Mouse (Mus musculus): ENCODE measurements around the gene Set.

Set gene

GRCm38 (mm10) chr2:30061215-30062166, 4.3 kb downstream of the Set start:
- DNase-seq, result peak; percentile 52

- peak; percentile 51 for DNase-seq
Measured at GRCm38 (mm10) chr2:30062249-30063093, 5.3 kb downstream of the Set start.

- no peak for DNase-seq
Measured at GRCm38 (mm10) chr2:30063235-30063634, 6.1 kb downstream of the Set start.

GRCm38 (mm10) chr2:30063791-30064190, 6.6 kb downstream of the Set start:
- no peak for DNase-seq

- DNase-seq, result no peak
Measured at GRCm38 (mm10) chr2:30064298-30064697, 7.1 kb downstream of the Set start.

GRCm38 (mm10) chr2:30066046-30066901, 9.1 kb downstream of the Set start:
- DNase-seq, result peak; percentile 95

- DNase-seq, result peak; percentile 37
Measured at GRCm38 (mm10) chr2:30067031-30067888, 10.1 kb downstream of the Set start.

- no peak for DNase-seq
Measured at GRCm38 (mm10) chr2:30067962-30068361, 10.8 kb downstream of the Set start.

- DNase-seq, result no peak
Measured at GRCm38 (mm10) chr2:30072875-30073274, 15.7 kb downstream of the Set start.

- DNase-seq, result no peak
Measured at GRCm38 (mm10) chr2:30073285-30073684, 16.1 kb downstream of the Set start.

GRCm38 (mm10) chr2:30075625-30076024, 18.4 kb downstream of the Set start:
- no peak for DNase-seq

GRCm38 (mm10) chr2:30076439-30076838, 19.3 kb downstream of the Set start:
- no peak for DNase-seq

- DNase-seq, result no peak
Measured at GRCm38 (mm10) chr2:30076959-30077358, 19.8 kb downstream of the Set start.

GRCm38 (mm10) chr2:30077502-30078348, 20.5 kb downstream of the Set start, which contains the start of gene Pkn3:
TSS of gene Pkn3 (plus strand) at chr2:30077684.
- DNase-seq, result peak; percentile 89

- DNase-seq, result peak; percentile 31
Measured at GRCm38 (mm10) chr2:30078349-30078712, 21.2 kb downstream of the Set start.

GRCm38 (mm10) chr2:30078760-30079159, 21.6 kb downstream of the Set start:
- no peak for DNase-seq

GRCm38 (mm10) chr2:30080181-30080800, 23.1 kb downstream of the Set start:
- no peak for DNase-seq

GRCm38 (mm10) chr2:30084113-30084512, 26.9 kb downstream of the Set start:
- no peak for DNase-seq

- no peak for DNase-seq
Measured at GRCm38 (mm10) chr2:30084632-30085031, 27.5 kb downstream of the Set start.

- no peak for DNase-seq
Measured at GRCm38 (mm10) chr2:30087310-30087709, 30.1 kb downstream of the Set start.

Data from lung, postnatal 14 days (tissue).